Mouse (Mus musculus) layer of hippocampus, postnatal 25 days (tissue): ENCODE measurements at regions not wholly inside any gene's neighbourhood (a gene's known extent, or its start where the extent isn't known, plus 50 kb on each side); places are given as distances from the start of the nearest gene placed in this dataset.
A peak's percentile ranks its signal among the peaks of the same experiment; 100 is the strongest.

Experiments used
- DNase-seq, 2 experiments: peaks; one replicate each; pipeline ENCODE4 v3.0.0; 2022; ENCODE audit warnings: mixed read lengths in 2 of 2, low spot score in 1 of 2; ENCODE audit errors: extremely low spot score in 1 of 2

- peak; percentile 20 to 70 for DNase-seq
Observed at GRCm38 (mm10) chr15:6080714-6081635, 218.6 kb upstream of the Dab2 start.

GRCm38 (mm10) chr15:6087208-6087607, 212.4 kb upstream of the Dab2 start:
- no peak for DNase-seq

- no peak for DNase-seq
Observed at GRCm38 (mm10) chr15:6088498-6088897, 211.1 kb upstream of the Dab2 start.

GRCm38 (mm10) chr15:6129697-6130096, 169.9 kb upstream of the Dab2 start:
- DNase-seq = no peak

- no peak for DNase-seq
Observed at GRCm38 (mm10) chr15:6132216-6132615, 167.4 kb upstream of the Dab2 start.

- DNase-seq = no peak
Observed at GRCm38 (mm10) chr15:6145071-6145470, 154.5 kb upstream of the Dab2 start.

GRCm38 (mm10) chr15:6154706-6155105, 144.9 kb upstream of the Dab2 start:
- DNase-seq = no peak

GRCm38 (mm10) chr15:6180261-6180660, 119.3 kb upstream of the Dab2 start:
- DNase-seq = no peak

- no peak for DNase-seq
Observed at GRCm38 (mm10) chr15:6183627-6184026, 116.0 kb upstream of the Dab2 start.

- DNase-seq = no peak
Observed at GRCm38 (mm10) chr15:6191845-6192244, 107.7 kb upstream of the Dab2 start.

- DNase-seq = no peak
Observed at GRCm38 (mm10) chr15:6207239-6207638, 92.3 kb upstream of the Dab2 start.

- peak in 1 of 2 experiments; percentile 55 for DNase-seq
Observed at GRCm38 (mm10) chr15:6209301-6209700, 90.3 kb upstream of the Dab2 start.

- no peak for DNase-seq
Observed at GRCm38 (mm10) chr15:6218087-6218486, 81.5 kb upstream of the Dab2 start.

- no peak for DNase-seq
Observed at GRCm38 (mm10) chr15:6225227-6225626, 74.4 kb upstream of the Dab2 start.

GRCm38 (mm10) chr15:6230618-6231017, 69.0 kb upstream of the Dab2 start:
- DNase-seq = no peak

- no peak for DNase-seq
Observed at GRCm38 (mm10) chr15:6231308-6232103, 68.1 kb upstream of the Dab2 start.

- no peak for DNase-seq
Observed at GRCm38 (mm10) chr15:6233621-6234020, 66.0 kb upstream of the Dab2 start.

- no peak for DNase-seq
Observed at GRCm38 (mm10) chr15:6236583-6236982, 63.0 kb upstream of the Dab2 start.

- DNase-seq = no peak
Observed at GRCm38 (mm10) chr15:6237726-6238125, 61.9 kb upstream of the Dab2 start.

GRCm38 (mm10) chr15:6238133-6238532, 61.5 kb upstream of the Dab2 start:
- peak; percentile 68 to 92 for DNase-seq

GRCm38 (mm10) chr15:6238755-6239154, 60.8 kb upstream of the Dab2 start:
- no peak for DNase-seq
